7 mouse cellular contexts compared by ENCODE assay signal in genomic region chr15:98993865-98994264, GRCm38 (mm10). TPM values are rescaled to one million over a fixed set of nuclear protein-coding genes. Genes with fewer than 3 reads are reported as not detected.
DNase-seq lines count a peak whose midpoint lies in the region; ATAC-seq and TF ChIP-seq lines count a peak whose summit lies in the region.

No protein-coding gene starts in this region.

- no peak overlapping the region for H3K9ac ChIP-seq in intestine, embryonic 15.5 days
- no peak overlapping the region; the same call in 1 of the 2 replicates for H3K9ac ChIP-seq in midbrain, embryonic 12.5 days (replicated peaks)

- TF ChIP-seq CTCF in cortical plate, adult 2 months (IDR thresholded peaks at IDR 0.05; ENCODE audit: extremely low read depth, insufficient read depth, low read length): peak; percentile 90

- TF ChIP-seq POLR2A in cortical plate, adult 2 months (IDR thresholded peaks at IDR 0.05; ENCODE audit: extremely low read depth, insufficient read depth, low read length): no peak

- H3K27me3 ChIP-seq in intestine, embryonic 15.5 days (replicated peaks): no peaks in the 10 kb centered on the region
- H3K27me3 ChIP-seq in limb, embryonic 10.5 days (ENCODE audit: low read depth, poor library complexity, severe bottlenecking): peaks cover 19% of the 10 kb centered on the region
- no peaks in the 10 kb centered on the region for H3K27me3 ChIP-seq in midbrain, embryonic 12.5 days

- WGBS in intestine, embryonic 15.5 days: 3% methylated on average over 11 of the region's 11 CpGs
- WGBS in limb, embryonic 10.5 days: 2% methylated on average over 11 of the region's 11 CpGs
- WGBS in midbrain, embryonic 12.5 days: 7% methylated on average over 11 of the region's 11 CpGs

- no peak for ATAC-seq in intestine, embryonic 15.5 days
- no peak for ATAC-seq in midbrain, embryonic 12.5 days (ENCODE audit: low FRiP score, low read depth)

- intact Hi-C loops in gastrocnemius, postnatal 14 days (cut with DNase I; ENCODE audit: low total_unique reads): loop anchor here (5.0 to 10.0 kb wide), 2 partner anchors 122 to 1639 kb away; partner anchors contain the start of gene Kmt2d

- peaks cover 3% of the 10 kb centered on the region; the same call in 1 of the 2 replicates for H3K4me1 ChIP-seq in cortical plate, adult 2 months (ENCODE audit: control insufficient read depth, insufficient read depth, low read length)
- peaks cover 20% of the 10 kb centered on the region for H3K4me1 ChIP-seq in intestine, embryonic 15.5 days (replicated peaks)
- H3K4me1 ChIP-seq in limb, embryonic 10.5 days: peaks cover 45% of the 10 kb centered on the region
- peaks cover 54% of the 10 kb centered on the region for H3K4me1 ChIP-seq in midbrain, embryonic 12.5 days

- peak; percentile 83 to 94 for DNase-seq in adrenal gland, adult (ENCODE audit: inconsistent age in 2 of 2, low spot score in 1 of 2)
- DNase-seq in gastrocnemius, postnatal 14 days: peak; percentile 88
- DNase-seq in limb, embryonic 10.5 days (ENCODE audit: low spot score): peak; percentile 95
- DNase-seq in spleen, adult 12 weeks (ENCODE audit: low spot score): peak; percentile 75

- H3K4me2 ChIP-seq in intestine, embryonic 15.5 days (replicated peaks): peak overlapping the region; percentile 61; the same call in 1 of the 2 replicates
- H3K4me2 ChIP-seq in midbrain, embryonic 12.5 days (replicated peaks): peak overlapping the region; percentile 54

- H3K27ac ChIP-seq in cortical plate, adult 2 months (ENCODE audit: insufficient read depth, low read length): no peak overlapping the region
- H3K27ac ChIP-seq in intestine, embryonic 15.5 days: no peak overlapping the region
- peak overlapping the region; percentile 92 for H3K27ac ChIP-seq in limb, embryonic 10.5 days
- H3K27ac ChIP-seq in midbrain, embryonic 12.5 days (replicated peaks): no peak overlapping the region

- no peaks in the 10 kb centered on the region for H3K36me3 ChIP-seq in intestine, embryonic 15.5 days
- no peaks in the 10 kb centered on the region for H3K36me3 ChIP-seq in limb, embryonic 10.5 days
- H3K36me3 ChIP-seq in midbrain, embryonic 12.5 days: no peaks in the 10 kb centered on the region

- peak overlapping the region; percentile 37; the same call in 1 of the 2 replicates for H3K4me3 ChIP-seq in cortical plate, adult 2 months (ENCODE audit: insufficient read depth, low read length)
- H3K4me3 ChIP-seq in intestine, embryonic 15.5 days (replicated peaks): no peak overlapping the region
- H3K4me3 ChIP-seq in limb, embryonic 10.5 days: peak overlapping the region; percentile 54; the same call in 1 of the 2 replicates
- no peak overlapping the region for H3K4me3 ChIP-seq in midbrain, embryonic 12.5 days

- H3K9me3 ChIP-seq in intestine, embryonic 15.5 days: no peaks in the 10 kb centered on the region
- no peaks in the 10 kb centered on the region for H3K9me3 ChIP-seq in limb, embryonic 10.5 days (replicated peaks)
- no peaks in the 10 kb centered on the region for H3K9me3 ChIP-seq in midbrain, embryonic 12.5 days

RNA-seq across cellular contexts. Expression of gene Tuba1c, which starts 35.8 kb away (rescaled TPM):
- 5.5 and 7.1 TPM in 2 replicates for polyA plus RNA-seq in cortical plate, adult 2 months (2012; rRNA removed)
- 10 to 100 TPM; 14.3 to 21.0 TPM for total RNA-seq in gastrocnemius, postnatal 14 days (2021)
- polyA plus RNA-seq in intestine, embryonic 15.5 days (2015; fragmentation: Nextera tagmentation; extraction: Ambion mirVana): 253 and 271 TPM in 2 replicates
- 133 and 138 TPM in 2 replicates for polyA plus RNA-seq in limb, embryonic 10.5 days (2016; fragmentation: Nextera tagmentation; extraction: Ambion mirVana)
- polyA plus RNA-seq in midbrain, embryonic 12.5 days (2016; fragmentation: Nextera tagmentation; extraction: Ambion mirVana): 73.7 and 79.3 TPM in 2 replicates

RNA-seq across cellular contexts. Expression of gene Tuba1a, which starts 40.4 kb away (rescaled TPM):
- 1,321 and 1,512 TPM in 2 replicates for polyA plus RNA-seq in cortical plate, adult 2 months (2012; rRNA removed)
- total RNA-seq in gastrocnemius, postnatal 14 days (2021): 100 to 1,000 TPM in 1 of 2 experiments, 10 to 100 TPM in 1; 58.7 to 109 TPM
- polyA plus RNA-seq in intestine, embryonic 15.5 days (2015; fragmentation: Nextera tagmentation; extraction: Ambion mirVana): 981 and 999 TPM in 2 replicates
- polyA plus RNA-seq in limb, embryonic 10.5 days (2016; fragmentation: Nextera tagmentation; extraction: Ambion mirVana): 1,294 and 1,475 TPM in 2 replicates
- 9,394 and 9,642 TPM in 2 replicates for polyA plus RNA-seq in midbrain, embryonic 12.5 days (2016; fragmentation: Nextera tagmentation; extraction: Ambion mirVana)

RNA-seq across cellular contexts. Expression of gene Gm49450, which starts 40.5 kb away (rescaled TPM):
- 0.35 and 0.55 TPM in 2 replicates for polyA plus RNA-seq in cortical plate, adult 2 months (2012; rRNA removed)
- total RNA-seq in gastrocnemius, postnatal 14 days (2021): not detected
- not detected in 2 replicates for polyA plus RNA-seq in intestine, embryonic 15.5 days (2015; fragmentation: Nextera tagmentation; extraction: Ambion mirVana)
- not detected in 2 replicates for polyA plus RNA-seq in limb, embryonic 10.5 days (2016; fragmentation: Nextera tagmentation; extraction: Ambion mirVana)
- not detected in 2 replicates for polyA plus RNA-seq in midbrain, embryonic 12.5 days (2016; fragmentation: Nextera tagmentation; extraction: Ambion mirVana)

RNA-seq across cellular contexts. Expression of gene Tuba1b, which starts 59.5 kb away (rescaled TPM):
- 1,160 and 1,231 TPM in 2 replicates for polyA plus RNA-seq in cortical plate, adult 2 months (2012; rRNA removed)
- 10 to 100 TPM; 64.0 to 93.6 TPM for total RNA-seq in gastrocnemius, postnatal 14 days (2021)
- 1,296 and 1,330 TPM in 2 replicates for polyA plus RNA-seq in intestine, embryonic 15.5 days (2015; fragmentation: Nextera tagmentation; extraction: Ambion mirVana)
- 2,301 and 2,452 TPM in 2 replicates for polyA plus RNA-seq in limb, embryonic 10.5 days (2016; fragmentation: Nextera tagmentation; extraction: Ambion mirVana)
- 1,566 and 1,635 TPM in 2 replicates for polyA plus RNA-seq in midbrain, embryonic 12.5 days (2016; fragmentation: Nextera tagmentation; extraction: Ambion mirVana)

Comparison
In these comparisons a context has a peak if more than half of its experiments do, and no peak if none do; other contexts are left out.
1. H3K4me3 ChIP-seq: peak in cortical plate, adult 2 months (single experiment) and limb, embryonic 10.5 days (single experiment); none in intestine, embryonic 15.5 days (single experiment) and midbrain, embryonic 12.5 days (single experiment).
2. Peak in every context shown above with its lines, with median percentiles within 50 percentile points of each other: DNase-seq.